Mouse (Mus musculus) small intestine, adult 2 months (tissue): ENCODE results near the gene Evx2.

ENCODE experiments used
- CTCF ChIP-seq: fragments of 200-500 bp; IDR thresholded peaks from 2 replicates; pipeline ENCODE4 v1.5.1; 2012; ENCODE audit warnings: low read depth, mild to moderate bottlenecking, control low read depth, inconsistent platforms, low read length, moderate library complexity, mixed read lengths; ENCODE audit not compliant: insufficient replicate concordance, insufficient read length; ENCODE audit errors: extremely low read depth
- POLR2A ChIP-seq: fragments of 200-500 bp; IDR thresholded peaks from 2 replicates; pipeline ENCODE4 v1.6.1; 2012; ENCODE audit warnings: low read depth, mild to moderate bottlenecking, control low read depth, inconsistent platforms, low read length, moderate library complexity

GRCm38 (mm10) chr2:74680561-74681398 is 21.4 kb upstream of the Evx2 start:
- TF ChIP-seq CTCF (no peak), POLR2A (no peak)
